Mouse (Mus musculus): ENCODE measurements at regions not wholly inside any gene's neighbourhood (a gene's known extent, or its start where the extent isn't known, plus 50 kb on each side); places are given as distances from the start of the nearest gene placed in this dataset.
"Not testable (repeated sequence)": the region's sequence is repeated elsewhere in the genome, so short reads cannot be mapped to it uniquely, and the experiment has no call there.

DNA sequence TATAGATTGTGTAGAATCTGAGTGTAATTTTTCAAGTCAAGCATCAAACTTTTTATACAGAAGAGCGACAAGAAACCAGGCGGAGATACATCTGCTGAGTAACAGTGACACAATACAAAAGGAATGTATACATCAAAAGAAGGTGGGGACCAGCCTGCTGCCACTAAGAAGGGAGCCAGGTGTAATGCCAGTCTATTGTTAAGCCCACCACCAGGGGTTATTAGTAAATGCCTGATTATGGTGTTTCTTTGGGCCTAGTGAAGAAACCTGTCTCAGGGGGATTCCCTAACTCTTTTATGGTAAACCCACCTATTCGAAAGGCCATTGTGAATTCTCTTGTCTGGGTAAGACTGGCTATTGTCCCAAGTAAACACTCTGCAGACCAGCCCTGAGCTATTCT lies 126.3 kb upstream of the Thpo start:
- DNase-seq (ENCODE audit: low spot score): not testable (repeated sequence)

DNA sequence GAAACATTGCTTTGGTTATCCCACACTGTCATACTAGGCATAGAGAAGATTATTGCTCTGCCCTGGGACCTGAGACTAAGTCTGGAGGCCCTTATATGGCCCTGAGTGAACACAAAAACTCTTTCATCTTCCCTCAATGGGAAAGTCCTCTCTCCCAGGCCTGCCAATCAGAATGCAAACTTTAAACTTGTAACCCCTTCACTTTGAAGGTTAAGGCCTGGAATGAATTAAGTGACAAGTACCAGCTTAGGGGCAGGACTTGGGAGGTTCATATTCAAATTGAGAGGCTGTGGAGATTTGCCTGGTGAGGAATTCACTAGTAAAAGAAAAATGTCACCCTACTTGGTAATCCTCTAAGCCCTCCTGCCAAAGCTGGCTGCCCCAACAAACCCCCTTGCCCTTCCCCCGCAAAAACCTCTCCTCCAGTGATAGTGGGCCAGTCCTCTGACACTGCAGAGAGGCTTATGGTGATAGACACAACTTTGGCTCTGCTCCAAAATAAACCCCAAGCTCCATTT lies 120.4 kb upstream of the Thpo start:
- DNase-seq (ENCODE audit: low spot score): no peak

DNA sequence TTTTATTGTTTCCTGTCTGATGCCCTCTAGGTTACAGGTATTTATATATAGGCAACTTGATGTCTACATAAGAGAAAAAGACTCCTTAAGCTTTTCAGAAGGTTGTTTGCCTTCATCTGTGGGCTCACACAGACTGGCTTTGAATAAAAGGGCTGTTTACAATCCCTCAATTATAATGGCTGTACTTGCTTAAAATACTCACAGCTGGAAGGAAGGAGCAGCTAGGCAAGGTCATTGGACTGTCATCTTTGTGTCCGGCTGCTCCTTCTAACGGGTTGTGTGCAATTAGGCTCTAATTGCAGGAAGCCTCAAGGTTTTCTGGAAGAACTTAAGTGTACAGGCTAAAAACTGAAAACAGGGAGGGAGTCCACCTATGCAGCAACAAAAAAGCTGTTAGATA lies 103.8 kb upstream of the Thpo start:
- DNase-seq (ENCODE audit: low spot score): no peak

DNA sequence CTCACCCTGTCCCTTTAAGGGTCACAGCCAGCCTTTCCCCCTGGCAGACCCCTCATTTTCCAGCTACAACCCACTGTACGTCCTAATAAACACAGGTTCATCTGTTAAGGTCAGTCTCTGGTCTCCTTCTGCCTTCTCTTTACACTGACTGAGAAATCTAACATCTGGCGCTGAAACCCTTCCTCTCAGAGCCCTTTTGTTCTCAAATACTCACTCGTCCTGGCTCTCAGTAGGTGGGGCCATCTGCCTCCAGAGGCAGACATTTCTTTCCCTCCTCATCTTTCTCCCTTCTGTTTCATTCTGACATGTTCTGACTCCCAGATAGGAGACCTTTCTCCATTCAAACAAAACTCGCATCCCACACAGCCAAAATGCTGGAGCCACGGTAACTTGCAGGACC lies 102.6 kb upstream of the Thpo start:
- DNase-seq (ENCODE audit: low spot score): no peak

- not testable (repeated sequence) for DNase-seq (ENCODE audit: low spot score)
Observed at GRCm38 (mm10) chr16:20833838-20834237, 99.5 kb upstream of the Thpo start.

GRCm38 (mm10) chr16:20833301-20833700 lies 99.0 kb upstream of the Thpo start:
- DNase-seq (ENCODE audit: low spot score): no peak

GRCm38 (mm10) chr16:20829732-20830435 lies 95.6 kb upstream of the Thpo start:
- no peak for DNase-seq (ENCODE audit: low spot score)

DNA sequence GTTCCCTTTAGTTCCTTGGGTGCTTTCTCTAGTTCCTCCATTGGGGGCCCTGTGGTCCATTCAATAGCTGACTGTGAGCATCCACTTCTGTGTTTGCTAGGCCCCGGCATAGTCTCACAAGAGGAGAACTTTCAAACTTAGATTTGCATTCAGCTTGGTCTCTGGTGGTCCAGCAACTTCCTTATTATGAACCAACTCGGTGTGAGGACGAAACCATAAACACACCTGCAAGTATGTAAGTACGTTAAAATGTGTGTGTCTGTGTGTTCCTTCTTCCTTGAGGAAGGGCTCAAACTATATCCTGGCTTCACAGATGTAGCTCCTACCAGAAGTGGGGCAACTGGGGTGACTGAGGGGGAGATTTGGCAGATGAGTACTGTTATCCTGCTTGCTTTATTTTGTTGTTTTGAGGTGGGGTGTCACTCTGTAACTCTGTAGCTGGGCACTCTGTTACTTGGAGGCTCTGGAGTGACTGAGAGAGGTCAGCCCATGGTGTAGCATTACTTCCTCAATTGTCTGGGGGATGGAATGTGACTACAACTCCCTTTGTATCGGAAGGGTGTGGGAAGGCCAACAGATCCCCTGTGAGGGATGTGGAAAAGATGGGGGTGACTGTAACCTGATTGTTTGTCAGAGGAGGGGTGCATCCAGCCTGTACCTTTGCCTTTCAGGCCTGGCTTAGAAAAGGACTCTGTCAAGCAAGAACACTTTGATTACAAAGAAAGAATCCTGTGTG lies 94.9 kb upstream of the Thpo start:
- DNase-seq (ENCODE audit: low spot score): no peak

DNA sequence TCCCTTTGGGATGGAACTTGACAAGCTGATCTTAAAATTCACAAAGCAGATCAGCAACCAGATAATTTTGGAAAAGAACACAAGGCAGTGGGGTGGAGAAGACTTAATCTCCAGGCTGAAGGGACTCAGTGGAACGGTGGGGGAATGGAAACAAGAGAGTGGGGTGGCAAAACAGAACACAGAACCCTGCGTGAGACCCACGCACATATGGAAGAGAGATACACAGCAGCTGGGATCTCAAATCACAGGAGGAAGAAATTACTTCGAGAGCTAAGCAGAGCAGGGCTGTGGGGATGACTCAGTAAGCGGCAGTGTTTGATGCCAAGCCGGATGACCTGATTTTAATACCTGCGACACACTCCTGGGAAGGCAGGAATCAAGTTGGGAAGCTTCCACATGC lies 89.9 kb upstream of the Thpo start:
- DNase-seq (ENCODE audit: low spot score): peak; percentile 33

DNA sequence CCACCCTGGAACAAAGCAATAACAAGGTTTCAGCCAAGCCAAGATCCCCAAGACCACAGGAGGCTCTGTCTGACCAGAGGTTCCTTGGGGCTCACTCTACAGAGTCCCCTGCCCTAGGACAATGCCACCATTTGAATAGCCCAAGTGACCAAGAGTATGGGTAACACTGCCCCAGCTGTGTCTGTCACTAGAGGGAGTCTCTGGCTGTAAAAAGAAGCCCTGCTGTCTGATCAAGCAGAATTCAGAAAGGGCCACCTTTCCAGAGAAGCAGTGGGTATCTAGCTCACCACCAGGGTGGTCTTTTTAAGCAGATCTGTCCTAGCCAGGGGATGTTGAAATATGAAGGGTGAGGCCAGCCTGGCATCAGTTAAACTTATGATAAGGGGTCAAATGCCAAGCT lies 86.6 kb upstream of the Thpo start:
- no peak for DNase-seq (ENCODE audit: low spot score)

DNA sequence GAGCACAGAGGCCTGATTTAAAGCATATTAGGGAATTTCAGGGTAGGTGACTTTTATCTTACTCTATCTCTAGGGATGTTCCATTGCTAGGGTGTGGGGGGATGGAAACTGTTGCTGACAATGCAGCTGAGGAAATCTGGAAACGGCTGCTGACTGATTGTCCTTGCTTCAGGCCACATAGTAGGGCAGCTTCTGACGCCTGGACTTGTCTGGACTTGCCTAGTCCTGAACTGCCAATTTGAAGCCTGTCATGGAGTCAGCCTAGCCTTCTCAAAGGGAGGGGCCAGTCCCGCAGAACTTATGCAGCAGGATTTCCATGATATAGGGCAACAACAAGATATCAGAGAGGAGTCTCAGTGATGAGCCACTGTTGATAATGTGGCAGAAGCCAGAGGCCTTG lies 85.3 kb upstream of the Thpo start:
- DNase-seq (ENCODE audit: low spot score): no peak

DNA sequence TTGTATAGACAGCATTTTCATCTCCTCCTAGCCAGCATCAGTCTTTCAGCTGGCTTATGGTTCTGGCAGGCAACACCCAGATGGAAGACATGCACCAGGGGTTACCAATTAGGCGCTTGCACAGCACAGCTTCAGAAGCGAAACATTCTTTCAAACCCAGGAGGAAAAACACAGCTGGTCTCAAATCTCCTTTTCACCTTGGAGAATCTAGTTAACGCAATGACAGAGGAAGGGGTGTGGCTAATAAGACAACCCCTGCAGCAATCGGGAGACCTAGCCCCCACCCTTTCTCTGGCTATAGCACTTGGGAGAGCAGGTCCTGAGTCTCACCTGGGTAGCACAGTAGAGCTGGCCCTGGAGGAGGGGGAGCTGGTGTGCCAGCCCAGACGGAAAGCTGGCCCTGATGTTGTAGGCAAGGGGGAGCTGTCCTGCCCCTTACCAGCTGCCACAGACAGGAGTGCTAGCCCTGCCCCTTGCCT lies 84.4 kb upstream of the Thpo start:
- DNase-seq (ENCODE audit: low spot score): peak; percentile 22

DNA sequence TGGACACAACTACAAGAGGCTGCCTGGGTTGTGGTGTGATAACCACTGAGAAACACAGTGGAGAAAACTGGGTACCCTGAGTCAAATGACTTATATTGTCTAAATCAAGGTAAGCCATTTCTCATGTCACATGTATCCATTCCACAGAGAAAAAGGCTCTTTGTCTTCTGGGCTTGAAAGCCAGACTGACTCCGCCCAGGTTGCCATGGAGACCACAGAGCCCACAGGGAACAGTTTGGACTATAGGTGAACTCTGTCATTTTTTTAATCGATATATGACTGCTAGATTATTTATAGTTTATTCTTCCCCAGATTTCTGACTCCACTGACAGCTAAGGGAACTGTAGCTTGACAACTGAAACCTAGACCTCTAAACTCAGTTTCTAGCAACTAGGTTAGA lies 80.7 kb upstream of the Thpo start:
- no peak for DNase-seq (ENCODE audit: low spot score)

GRCm38 (mm10) chr16:20814240-20814639 lies 79.9 kb upstream of the Thpo start:
- DNase-seq (ENCODE audit: low spot score): no peak

DNA sequence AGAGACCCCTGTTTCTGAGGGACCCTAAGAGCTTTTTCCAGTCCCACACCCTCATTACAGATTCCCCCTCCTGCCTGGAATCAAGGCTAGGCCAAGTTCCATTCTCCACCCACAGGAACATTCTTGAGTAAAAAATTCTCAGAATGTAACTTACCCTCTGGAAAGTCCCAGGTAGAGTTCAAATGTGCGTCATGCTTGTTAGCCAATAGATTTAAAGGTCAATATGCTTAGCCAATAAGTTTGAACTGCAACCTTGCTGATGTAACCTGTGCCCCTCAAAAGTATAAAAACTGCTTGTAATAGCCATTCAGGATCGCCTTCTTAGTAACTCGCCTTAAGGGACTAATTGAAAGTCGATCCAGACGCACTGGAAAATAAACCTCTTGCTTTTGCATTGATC lies 77.7 kb upstream of the Thpo start:
- DNase-seq (ENCODE audit: low spot score): not testable (repeated sequence)

GRCm38 (mm10) chr16:20810322-20810721 lies 76.0 kb upstream of the Thpo start:
- no peak for DNase-seq (ENCODE audit: low spot score)

DNA sequence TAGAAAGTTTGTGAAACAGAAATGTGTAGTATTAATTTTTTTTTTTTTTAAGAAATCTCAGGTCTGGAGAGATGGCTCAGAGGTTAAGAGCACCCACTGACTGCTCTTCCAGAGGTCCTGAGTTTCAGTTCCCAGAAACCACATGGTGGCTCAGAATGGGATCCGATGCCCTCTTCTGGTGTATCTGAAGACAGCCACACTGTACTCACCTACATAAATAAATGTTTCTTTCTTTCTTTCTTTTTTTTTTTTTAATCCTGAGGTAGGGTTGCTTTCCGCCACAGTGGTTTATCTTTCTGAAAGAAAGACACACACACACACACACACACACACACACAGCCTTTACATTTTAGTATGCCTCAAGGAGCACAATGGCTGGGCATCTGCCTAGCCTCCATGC lies 74.0 kb upstream of the Thpo start:
- no peak for DNase-seq (ENCODE audit: low spot score)

DNA sequence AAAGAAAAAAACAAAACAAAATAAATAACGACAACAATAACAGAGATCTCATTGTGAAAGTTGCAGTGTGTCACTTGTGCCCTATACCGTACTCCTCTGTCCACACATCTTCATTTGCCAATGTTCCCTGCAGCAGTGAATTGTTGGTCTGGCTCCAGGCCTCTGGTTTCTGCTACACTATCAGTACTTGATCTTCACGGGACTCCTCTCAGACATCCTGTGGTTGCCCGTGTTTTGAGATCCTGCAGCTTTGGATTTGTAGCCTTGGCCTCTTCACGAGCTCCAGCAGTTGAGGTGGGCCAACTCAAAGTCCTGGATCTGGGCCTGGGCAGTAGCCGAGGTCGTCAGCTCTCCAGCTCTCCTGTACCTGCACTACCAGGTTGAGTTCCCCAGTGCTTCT lies 72.4 kb upstream of the Thpo start:
- DNase-seq (ENCODE audit: low spot score): peak; percentile 19

DNA sequence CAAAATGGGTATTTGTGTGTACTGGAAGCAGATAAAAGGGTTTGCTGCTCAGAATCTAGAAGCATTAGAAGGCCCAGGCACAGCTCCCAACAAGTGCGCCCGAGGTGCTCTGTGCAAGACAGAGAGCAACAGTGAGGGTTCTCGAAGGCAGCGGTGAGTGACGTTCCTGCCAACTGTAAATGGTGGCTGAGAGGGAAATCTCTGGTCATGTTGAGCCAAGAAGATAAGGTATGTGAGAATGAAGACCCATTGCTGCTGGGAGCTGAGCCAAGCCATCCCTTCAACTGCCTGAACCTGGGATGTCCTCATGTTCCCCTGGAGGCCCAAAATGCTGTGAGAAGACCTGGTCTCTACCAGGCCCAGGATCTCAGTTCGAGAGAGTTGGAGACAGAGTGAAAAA lies 71.5 kb upstream of the Thpo start:
- DNase-seq (ENCODE audit: low spot score): no peak

DNA sequence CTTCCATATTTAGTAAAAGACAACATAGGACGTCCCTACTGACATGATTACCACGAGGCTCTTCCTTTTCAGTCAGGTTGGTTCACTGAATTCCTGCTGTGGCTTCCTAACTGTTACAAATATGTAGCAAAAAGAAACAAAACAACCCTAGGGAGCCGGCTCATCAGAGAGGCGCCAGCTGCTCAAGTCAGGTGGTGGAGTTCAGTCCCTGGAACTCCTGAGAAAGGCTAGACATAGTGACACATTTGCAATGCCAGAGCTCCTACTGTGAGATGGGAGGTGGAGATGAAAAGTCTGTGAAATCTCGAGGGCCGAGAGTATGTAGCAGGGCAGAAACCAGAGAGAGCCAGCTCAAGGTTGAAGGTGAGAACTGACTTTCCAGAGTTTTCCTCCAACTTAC lies 70.8 kb upstream of the Thpo start:
- no peak for DNase-seq (ENCODE audit: low spot score)

DNA sequence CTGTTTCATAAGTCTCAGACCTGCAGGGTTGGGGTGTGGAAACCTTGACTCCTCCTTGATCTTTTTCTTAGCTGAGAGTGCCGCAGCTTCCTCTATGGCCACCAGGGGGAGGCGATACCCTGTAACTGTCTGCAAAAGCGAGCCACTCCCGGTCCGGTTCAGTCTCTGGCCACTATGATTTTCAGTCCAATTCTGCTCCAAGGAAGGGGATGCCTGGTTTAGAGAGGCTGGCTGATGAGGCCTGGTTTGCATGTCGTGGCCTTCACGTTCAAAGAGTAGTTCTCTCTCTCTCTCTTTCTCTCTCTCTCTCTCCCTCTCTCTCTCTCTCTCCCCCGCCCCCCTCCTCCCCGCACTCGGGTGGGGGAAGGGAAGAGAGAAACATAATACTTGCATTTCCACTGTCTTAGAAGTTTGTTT lies 70.3 kb upstream of the Thpo start:
- DNase-seq (ENCODE audit: low spot score): peak; percentile 82

GRCm38 (mm10) chr16:20803278-20803930 lies 69.1 kb upstream of the Thpo start:
- peak; percentile 26 for DNase-seq (ENCODE audit: low spot score)

GRCm38 (mm10) chr16:20802724-20803123 lies 68.4 kb upstream of the Thpo start:
- no peak for DNase-seq (ENCODE audit: low spot score)

Measured in MN1 (cell line).